Mouse (Mus musculus) naive thymus-derived CD4-positive, alpha-beta T cell, adult 2 months (primary cell): ENCODE data around the gene Rad1.
"Not testable (repeated sequence)": the region's sequence is repeated elsewhere in the genome, so short reads cannot be mapped to it uniquely, and the experiment has no call there.

Experiments
- DNase-seq: peaks from one replicate; pipeline ENCODE4 v3.0.0-alpha.2; 2011; ENCODE audit warnings: low read depth

Gene Rad1

GRCm38 (mm10) chr15:10515166-10515565 is 29.3 kb downstream of the Rad1 start:
- no peak for DNase-seq

GRCm38 (mm10) chr15:10525896-10526295 is 40.1 kb downstream of the Rad1 start:
- DNase-seq = no peak

- DNase-seq = no peak
Measured at GRCm38 (mm10) chr15:10531352-10531751, 45.5 kb downstream of the Rad1 start.

- DNase-seq = not testable (repeated sequence)
Measured at GRCm38 (mm10) chr15:10533361-10533760, 47.5 kb downstream of the Rad1 start.

- no peak for DNase-seq
Measured at GRCm38 (mm10) chr15:10534591-10534990, 48.8 kb downstream of the Rad1 start.

GRCm38 (mm10) chr15:10535969-10536368 is 50.2 kb downstream of the Rad1 start:
- no peak for DNase-seq

GRCm38 (mm10) chr15:10540271-10541088 is 54.7 kb downstream of the Rad1 start:
- DNase-seq = no peak
